Mouse (Mus musculus): ENCODE results near the gene Ambra1.

Ambra1 gene

GRCm38 (mm10) chr2:91871225-91871624 lies 141.3 kb downstream of the Ambra1 start:
- no peak for DNase-seq (ENCODE audit: extremely low read depth, low read depth)

DNA sequence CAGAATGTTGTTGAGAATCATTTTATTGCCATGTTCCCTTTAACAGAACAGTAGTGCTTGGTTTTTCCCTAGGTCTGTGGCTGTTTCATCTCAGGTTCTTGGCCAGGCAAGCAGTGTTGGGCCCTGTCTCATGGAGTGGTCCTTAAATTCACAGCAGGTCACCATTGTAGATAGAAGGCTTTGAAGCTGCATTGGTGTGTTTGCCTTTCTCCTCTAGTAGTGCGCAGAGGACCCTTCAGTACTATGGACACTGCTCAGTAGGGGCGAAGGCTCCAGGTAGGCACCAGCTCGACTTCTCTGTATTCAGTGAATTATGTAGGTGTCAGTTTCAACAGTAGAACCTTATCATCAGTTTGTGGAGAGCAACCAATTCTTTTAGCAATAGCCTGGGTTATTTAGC lies 142.7 kb downstream of the Ambra1 start:
- no peak for DNase-seq (ENCODE audit: extremely low read depth, low read depth)

- DNase-seq (ENCODE audit: extremely low read depth, low read depth), result no peak
Observed at GRCm38 (mm10) chr2:91876000-91876805, 146.3 kb downstream of the Ambra1 start.

- DNase-seq (ENCODE audit: extremely low read depth, low read depth), result no peak
Observed at GRCm38 (mm10) chr2:91876806-91877140, 146.8 kb downstream of the Ambra1 start.

- no peak for DNase-seq (ENCODE audit: extremely low read depth, low read depth)
Observed at GRCm38 (mm10) chr2:91878387-91879180, 148.7 kb downstream of the Ambra1 start.

DNA sequence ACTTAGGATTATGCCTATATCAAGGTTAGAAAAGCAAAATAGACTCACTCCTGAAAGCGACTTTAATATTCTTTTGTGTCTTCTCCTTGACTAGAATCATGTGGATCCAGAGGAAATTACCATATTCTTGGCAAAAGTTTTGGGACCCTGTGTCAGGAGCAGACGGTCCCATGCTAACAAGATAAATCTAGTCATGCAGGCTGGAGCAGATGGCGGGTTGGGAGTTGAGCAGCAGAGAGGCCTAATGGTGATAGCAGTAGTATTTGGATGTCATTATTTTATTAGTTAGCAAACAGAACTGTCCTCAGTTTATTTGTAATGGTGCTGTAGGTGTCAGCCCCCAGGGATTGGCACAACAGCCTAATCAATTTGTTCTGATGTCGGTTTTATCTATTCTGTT lies 154.0 kb downstream of the Ambra1 start:
- DNase-seq (ENCODE audit: extremely low read depth, low read depth), result no peak

DNA sequence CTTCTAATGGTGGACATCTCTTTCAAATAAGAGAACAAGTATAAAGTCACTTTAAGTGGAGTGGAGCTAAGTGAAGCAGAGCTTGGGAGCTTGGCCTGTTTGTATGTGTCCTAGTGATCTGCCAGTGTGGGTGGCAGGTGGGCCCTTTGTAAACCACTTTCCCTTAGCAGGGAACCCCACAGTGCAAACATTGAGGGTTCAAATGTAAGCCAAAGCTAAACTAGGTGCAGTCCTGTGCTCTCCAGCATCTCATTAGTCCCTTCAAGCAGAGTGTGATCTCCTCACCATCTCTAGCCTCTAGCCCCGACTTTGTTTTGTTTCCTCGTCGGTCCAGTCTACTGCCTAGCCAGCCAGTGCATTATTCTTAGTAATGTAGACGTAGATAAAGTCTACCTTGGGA lies 154.7 kb downstream of the Ambra1 start:
- DNase-seq (ENCODE audit: extremely low read depth, low read depth), result no peak

DNA sequence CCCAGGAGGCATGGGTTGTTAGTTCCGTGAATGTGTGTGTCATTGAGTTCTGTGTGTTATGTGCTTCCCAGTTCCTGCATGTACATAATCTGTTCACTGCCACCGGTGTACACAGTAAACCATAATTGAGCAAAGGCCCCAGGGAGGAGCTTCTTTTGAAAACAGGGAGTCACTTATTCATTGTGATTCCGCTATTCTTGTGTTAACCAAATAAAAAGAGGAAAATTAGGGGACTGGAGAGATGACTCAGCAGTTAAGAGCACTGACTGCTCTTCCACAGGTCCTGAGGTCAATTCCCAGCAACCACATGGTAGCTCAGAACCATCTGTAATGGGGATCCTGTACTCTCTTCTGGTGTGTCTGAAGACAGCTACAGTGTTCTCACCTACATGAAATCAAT lies 164.8 kb downstream of the Ambra1 start:
- no peak for DNase-seq (ENCODE audit: extremely low read depth, low read depth)

DNA sequence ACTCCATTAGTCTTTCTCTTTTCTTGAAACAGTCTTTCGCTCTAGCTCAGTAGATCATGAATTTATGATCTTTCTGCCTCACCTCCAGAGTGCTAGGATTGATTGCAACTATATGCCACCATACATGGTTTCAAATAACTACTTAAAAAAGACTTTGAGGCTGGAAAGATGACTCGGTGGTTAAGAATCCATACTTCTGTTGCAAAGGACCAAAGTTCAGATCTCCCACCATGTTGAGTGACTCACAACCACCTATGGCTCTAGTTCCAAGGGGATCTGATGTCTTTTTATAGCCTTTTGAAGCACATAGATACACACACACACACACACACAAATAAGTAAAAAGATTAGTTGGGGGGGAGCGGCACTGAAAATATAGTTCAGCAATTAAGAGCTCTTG lies 165.5 kb downstream of the Ambra1 start:
- DNase-seq (ENCODE audit: extremely low read depth, low read depth), result no peak

DNA sequence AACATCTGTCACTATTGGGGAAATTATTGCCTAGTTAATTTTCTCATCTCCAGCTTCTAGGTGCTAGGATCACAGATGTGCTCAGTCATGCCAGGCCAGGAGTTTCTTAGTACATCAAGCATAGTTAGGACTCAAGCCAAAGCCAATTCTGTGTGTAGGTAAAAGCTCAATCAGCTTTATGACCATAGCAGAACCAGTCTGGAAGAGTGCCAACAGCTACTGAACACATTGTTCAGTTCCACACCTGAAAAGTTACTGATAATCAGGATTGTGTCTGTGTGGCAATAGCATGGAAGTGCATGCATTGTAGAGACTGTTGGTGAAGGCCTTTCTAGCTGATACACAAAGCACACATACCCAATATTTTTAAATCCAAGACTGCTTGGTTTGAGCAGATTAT lies 168.0 kb downstream of the Ambra1 start:
- no peak for DNase-seq (ENCODE audit: extremely low read depth, low read depth)

- no peak for DNase-seq (ENCODE audit: extremely low read depth, low read depth)
Observed at GRCm38 (mm10) chr2:91899141-91899540, 169.2 kb downstream of the Ambra1 start.

GRCm38 (mm10) chr2:91900431-91900830 lies 170.5 kb downstream of the Ambra1 start:
- DNase-seq (ENCODE audit: extremely low read depth, low read depth), result no peak

DNA sequence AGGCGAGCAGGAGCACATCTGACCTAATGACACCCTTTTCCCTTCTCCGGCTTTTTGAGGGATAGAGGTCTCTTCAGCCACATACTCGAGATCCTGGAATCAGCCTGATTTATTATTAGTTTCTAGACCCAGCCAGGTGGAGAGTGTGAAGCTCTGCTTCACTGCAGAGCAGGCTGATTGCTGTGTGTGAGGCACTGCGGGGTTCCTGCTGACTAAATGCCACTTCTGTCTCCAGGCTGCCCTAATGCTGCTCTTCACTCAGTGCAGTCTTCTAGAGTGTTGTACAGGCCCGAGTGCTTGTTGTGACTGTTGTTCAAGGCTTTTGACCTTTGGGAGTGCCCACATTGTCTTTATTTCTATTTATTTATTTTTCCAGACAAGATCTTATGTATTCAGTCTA lies 172.4 kb downstream of the Ambra1 start:
- DNase-seq (ENCODE audit: extremely low read depth, low read depth), result no peak

GRCm38 (mm10) chr2:91903171-91903925 lies 173.4 kb downstream of the Ambra1 start:
- no peak for DNase-seq (ENCODE audit: extremely low read depth, low read depth)

DNA sequence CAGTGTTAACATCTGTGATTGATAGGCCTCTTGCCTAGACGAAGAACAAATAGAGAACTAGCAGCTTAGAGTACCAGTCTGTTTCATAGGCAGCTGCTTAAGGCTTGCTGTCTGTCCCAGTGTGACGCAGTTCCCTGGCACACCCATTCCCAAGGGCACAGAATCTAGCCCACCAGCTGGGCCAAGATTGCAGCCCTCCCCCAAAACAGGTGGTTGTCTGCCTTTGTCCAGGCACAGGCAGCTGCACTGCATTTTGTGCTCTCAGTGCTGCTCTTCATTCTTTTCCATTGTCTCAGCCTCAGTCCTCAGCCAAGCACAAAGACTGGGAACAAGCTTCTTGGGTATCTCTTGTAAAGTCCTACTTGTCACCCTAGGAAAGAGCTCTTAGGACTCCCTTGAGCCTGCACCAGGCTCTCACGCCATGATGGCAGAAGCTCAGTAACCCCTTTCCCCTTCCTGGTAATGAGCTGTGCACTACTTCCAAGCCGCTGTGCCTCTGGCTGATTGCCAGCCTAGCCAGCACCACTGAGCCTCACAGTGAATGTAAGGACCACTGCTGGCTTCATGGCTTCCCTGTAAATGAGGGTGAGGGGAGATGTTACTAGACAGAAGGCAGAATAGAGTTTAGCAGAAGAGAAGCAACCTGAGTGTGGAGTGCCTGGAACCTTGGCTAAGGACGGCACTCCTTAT lies 174.8 kb downstream of the Ambra1 start:
- no peak for DNase-seq (ENCODE audit: extremely low read depth, low read depth)

- DNase-seq (ENCODE audit: extremely low read depth, low read depth), result no peak
Observed at GRCm38 (mm10) chr2:91906141-91906540, 176.2 kb downstream of the Ambra1 start.

GRCm38 (mm10) chr2:91912616-91913015 lies 182.7 kb downstream of the Ambra1 start:
- DNase-seq (ENCODE audit: extremely low read depth, low read depth), result no peak

GRCm38 (mm10) chr2:91913328-91914110 lies 183.6 kb downstream of the Ambra1 start:
- DNase-seq (ENCODE audit: extremely low read depth, low read depth), result peak; percentile 61

DNA sequence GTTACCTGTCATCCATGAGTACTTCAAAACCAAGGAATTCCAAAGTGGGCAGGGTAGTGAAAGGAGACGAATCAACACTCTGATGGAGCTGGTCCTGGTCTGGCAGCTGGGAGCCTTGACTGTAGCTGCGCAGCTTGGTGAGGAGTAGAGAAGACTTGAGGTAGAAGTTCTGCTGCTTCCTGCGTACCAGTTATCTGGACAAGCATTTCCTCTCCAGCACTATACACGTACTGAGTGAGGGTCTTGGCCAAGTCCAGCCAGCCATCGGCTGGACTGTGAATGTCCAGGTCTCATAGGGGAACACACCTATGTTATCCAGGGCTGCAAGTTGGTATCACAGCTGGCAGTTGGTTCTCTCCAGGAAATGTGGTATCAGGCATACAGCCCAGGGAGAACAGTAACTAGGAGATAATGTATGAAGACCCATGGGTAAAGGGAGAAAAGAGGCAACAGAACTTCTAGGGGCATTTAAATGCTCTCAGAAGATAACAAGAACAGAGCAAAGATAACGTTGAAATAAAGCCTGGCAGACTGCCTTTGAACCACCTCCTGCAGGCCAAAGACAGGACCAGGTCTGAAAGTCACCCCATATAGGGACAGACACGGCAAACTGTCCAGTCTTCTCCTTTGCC lies 186.5 kb downstream of the Ambra1 start:
- DNase-seq (ENCODE audit: extremely low read depth, low read depth), result peak; percentile 70

DNA sequence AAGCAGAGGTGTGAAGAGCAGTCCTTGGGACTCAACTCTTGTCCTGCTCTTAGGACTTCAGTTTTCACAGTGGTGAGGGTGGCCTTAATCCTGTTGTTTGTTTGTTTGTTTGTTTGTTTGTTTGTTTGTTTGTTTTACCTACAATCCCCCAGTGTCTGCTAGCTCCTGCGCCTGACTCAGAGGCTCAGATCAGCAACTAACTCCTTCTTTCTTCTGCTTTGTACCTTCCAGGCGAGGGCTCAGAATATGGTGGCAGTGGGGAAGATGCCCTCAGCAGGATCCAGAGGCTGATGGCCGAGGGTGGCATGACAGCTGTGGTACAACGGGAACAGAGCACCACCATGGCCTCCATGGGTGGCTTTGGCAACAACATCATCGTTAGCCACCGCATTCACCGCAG lies 187.2 kb downstream of the Ambra1 start:
- DNase-seq (ENCODE audit: extremely low read depth, low read depth), result no peak

Data from MEL-GATA-1-ER (cell line).